Mouse (Mus musculus) liver, postnatal 0 days (tissue): ENCODE data around the gene Rtkn2. TPM values are rescaled to one million over a fixed set of nuclear protein-coding genes. Genes with fewer than 3 reads are reported as not detected.
"Not testable (repeated sequence)": the region's sequence is repeated elsewhere in the genome, so short reads cannot be mapped to it uniquely, and the experiment has no call there.

Source experiments
- ATAC-seq: fragments of 200-750 bp; cut with Nextera tagmentation; 2 replicates; pipeline ENCODE4 v1.8.0; 2017; ENCODE audit warnings: mild to moderate bottlenecking, moderate library complexity
- DNase-seq: peaks from one replicate; pipeline ENCODE4 v3.0.0-alpha.2; 2016
- H3K27ac ChIP-seq: fragments of 300-500 bp; sonication (generic); 2 replicates; pipeline ENCODE4 v1.5.1; 2014; ENCODE audit warnings: antibody characterized with exemption, moderate library complexity, mild to moderate bottlenecking, low read depth
- H3K27me3 ChIP-seq: fragments of 300-500 bp; sonication (generic); 2 replicates; pipeline ENCODE4 v1.6.1; 2014; ENCODE audit warnings: low read length, control low read depth, mixed read lengths; ENCODE audit not compliant: insufficient read depth
- H3K36me3 ChIP-seq: fragments of 300-500 bp; sonication (generic); replicated peaks from 2 replicates; pipeline ENCODE4 v1.6.1; 2014; ENCODE audit warnings: mild to moderate bottlenecking, control low read depth, low read length, moderate library complexity, mixed read lengths; ENCODE audit not compliant: insufficient read depth
- H3K4me1 ChIP-seq: fragments of 300-500 bp; sonication (generic); 2 replicates; pipeline ENCODE4 v1.6.1; 2014; ENCODE audit warnings: antibody characterized with exemption, mild to moderate bottlenecking, control low read depth; ENCODE audit not compliant: insufficient read depth
- H3K4me2 ChIP-seq: fragments of 300-500 bp; sonication (generic); 2 replicates; pipeline ENCODE4 v1.6.1; 2014; ENCODE audit warnings: low read depth, mild to moderate bottlenecking, low read length, moderate library complexity, mixed read lengths
- H3K4me3 ChIP-seq: fragments of 300-500 bp; sonication (generic); 2 replicates; pipeline ENCODE4 v1.5.1; 2014; ENCODE audit warnings: low read depth, low read length
- H3K9ac ChIP-seq: fragments of 300-500 bp; sonication (generic); replicated peaks from 2 replicates; pipeline ENCODE4 v1.6.1; 2014; ENCODE audit warnings: mild to moderate bottlenecking, moderate library complexity
- H3K9me3 ChIP-seq: fragments of 300-500 bp; sonication (generic); 2 replicates; pipeline ENCODE4 v1.6.1; 2016; ENCODE audit warnings: mild to moderate bottlenecking, control low read depth, low read length, mixed read lengths
- CTCF ChIP-seq: sonication (generic); IDR thresholded peaks from 2 replicates; pipeline ENCODE4 v1.5.1; 2016; ENCODE audit warnings: antibody characterized with exemption, low read depth
- EP300 ChIP-seq: IDR thresholded peaks from 2 replicates; pipeline ENCODE4 v1.6.1; 2016; ENCODE audit warnings: antibody characterized with exemption, low read depth, mild to moderate bottlenecking
- WGBS: fragments of 180-500 bp; shearing (Covaris S2); extraction: QIAGEN DNeasy Blood & Tissue Kit; methylation state at CpG from one replicate; pipeline ENCODE4 v1.1.7; 2014; ENCODE audit not compliant: insufficient replicate concordance; 5-methylcytosine and 5-hydroxymethylcytosine counted together
- polyA plus RNA-seq: library from polyadenylated mRNA; unstranded; fragments of >200 nt; fragmentation: Nextera tagmentation; extraction: Ambion mirVana; gene quantifications from 2 replicates; pipeline ENCODE4 v1.2.1, GENCODE M21; 2015

Gene Rtkn2
- polyA plus RNA-seq, 1 experiment from 2014 or later = 1.4 TPM

GRCm38 (mm10) chr10:68097821-68098675, 118.7 kb downstream of the Rtkn2 start:
- DNase-seq (no peak), ATAC-seq (no peak)
- Histone ChIP-seq H3K4me2 (no peak overlapping the region), H3K9me3 (no peaks in the 10 kb centered on the region), H3K36me3 (peaks cover 50% of the 10 kb centered on the region), H3K4me1 (no peaks in the 10 kb centered on the region; the same call in 1 of the 2 replicates), H3K4me3 (no peak overlapping the region), H3K27ac (no peak overlapping the region), H3K9ac (no peak overlapping the region), H3K27me3 (no peaks in the 10 kb centered on the region)
- WGBS = 66% methylated on average over 19 of the region's 19 CpGs
- TF ChIP-seq EP300 (no peak), CTCF (no peak)

DNA sequence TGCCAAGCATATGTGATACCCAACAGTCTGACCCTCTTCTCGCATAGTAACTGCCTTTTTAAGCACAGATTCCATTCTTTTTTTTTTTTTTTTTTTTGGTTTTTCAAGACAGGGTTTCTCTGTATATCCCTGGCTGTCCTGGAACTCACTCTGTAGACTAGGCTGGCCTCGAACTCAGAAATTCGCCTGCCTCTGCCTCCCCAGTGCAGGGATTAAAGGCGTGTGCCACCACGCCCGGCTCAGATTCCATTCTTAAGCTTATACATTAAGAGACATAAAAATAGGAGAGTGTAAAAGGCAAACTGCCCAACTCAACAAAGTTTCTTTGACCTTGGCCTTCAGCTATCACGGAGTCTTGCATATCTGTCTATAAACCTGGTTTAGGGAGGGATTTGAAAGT, 120.4 kb downstream of the Rtkn2 start:
- H3K36me3 ChIP-seq = peaks cover 50% of the 10 kb centered on the region
- H3K9me3 ChIP-seq, H3K9ac ChIP-seq, H3K4me1 ChIP-seq, H3K27ac ChIP-seq, DNase-seq, H3K4me2 ChIP-seq, ATAC-seq, H3K27me3 ChIP-seq, H3K4me3 ChIP-seq: not testable (repeated sequence)
- WGBS = 82% methylated on average over 7 of the region's 7 CpGs

DNA sequence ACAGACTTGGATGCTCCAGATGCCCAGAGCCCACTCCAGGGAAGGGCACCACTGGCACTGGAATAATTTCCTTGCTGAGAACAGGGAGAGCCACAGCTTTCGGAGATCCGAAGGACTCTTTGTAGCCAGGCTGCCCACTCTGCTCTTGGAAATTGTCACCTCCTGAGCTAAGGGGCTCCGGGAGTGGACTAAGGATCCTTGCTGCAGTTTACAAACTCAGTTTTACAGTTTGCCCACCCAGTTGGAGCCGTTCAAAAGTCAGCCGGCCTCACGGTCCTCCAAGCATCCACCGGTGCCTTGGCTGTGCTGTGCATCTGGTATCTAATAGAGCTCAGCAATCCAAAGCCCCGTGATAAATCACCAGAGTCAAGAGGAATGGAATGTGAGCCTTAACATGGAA, 121.1 kb downstream of the Rtkn2 start:
- no peak for TF ChIP-seq CTCF
- TF ChIP-seq EP300 = no peak
- Histone ChIP-seq H3K27me3 (no peaks in the 10 kb centered on the region), H3K4me1 (peaks cover 13% of the 10 kb centered on the region), H3K36me3 (peaks cover 45% of the 10 kb centered on the region), H3K9me3 (no peaks in the 10 kb centered on the region), H3K27ac (no peak overlapping the region), H3K4me2 (no peak overlapping the region), H3K9ac (no peak overlapping the region), H3K4me3 (no peak overlapping the region)
- WGBS = 87% methylated on average over 8 of the region's 8 CpGs
- no peak for ATAC-seq
- no peak for DNase-seq

GRCm38 (mm10) chr10:68101251-68101650, 121.9 kb downstream of the Rtkn2 start:
- no peak for TF ChIP-seq EP300
- Histone ChIP-seq H3K27ac (no peak overlapping the region), H3K9ac (no peak overlapping the region), H3K4me1 (peaks cover 17% of the 10 kb centered on the region), H3K4me2 (no peak overlapping the region), H3K9me3 (no peaks in the 10 kb centered on the region), H3K4me3 (no peak overlapping the region), H3K36me3 (peaks cover 40% of the 10 kb centered on the region), H3K27me3 (no peaks in the 10 kb centered on the region)
- ATAC-seq (no peak), DNase-seq (no peak)
- WGBS = 78% methylated on average over 4 of the region's 4 CpGs

DNA sequence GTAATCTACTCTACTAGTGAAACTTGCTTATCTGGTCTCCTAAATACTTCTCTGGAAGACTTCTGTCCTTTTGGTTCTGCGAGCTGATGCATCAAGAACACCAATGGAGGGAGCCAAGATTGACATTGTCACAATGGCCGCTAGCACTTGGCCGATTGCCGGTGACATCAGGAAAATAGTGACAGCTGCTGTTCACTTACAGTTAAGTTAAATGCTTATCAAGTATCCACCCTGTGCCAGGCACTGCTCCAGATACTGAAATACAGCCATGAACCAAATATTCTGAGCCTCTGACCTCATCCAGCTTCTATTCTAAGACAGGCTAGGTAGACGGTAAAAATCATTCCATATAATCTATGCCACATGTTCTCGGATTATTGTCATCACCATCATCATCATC, 123.2 kb downstream of the Rtkn2 start:
- ATAC-seq = peak; percentile 55
- Histone ChIP-seq H3K9me3 (no peaks in the 10 kb centered on the region), H3K36me3 (peaks cover 31% of the 10 kb centered on the region), H3K4me1 (peaks cover 17% of the 10 kb centered on the region), H3K27me3 (no peaks in the 10 kb centered on the region), H3K4me3 (no peak overlapping the region), H3K4me2 (no peak overlapping the region), H3K27ac (no peak overlapping the region), H3K9ac (no peak overlapping the region)
- 68% methylated on average over 6 of the region's 6 CpGs for WGBS
- no peak for DNase-seq
- TF ChIP-seq CTCF = no peak
- peak; percentile 82 for TF ChIP-seq EP300

DNA sequence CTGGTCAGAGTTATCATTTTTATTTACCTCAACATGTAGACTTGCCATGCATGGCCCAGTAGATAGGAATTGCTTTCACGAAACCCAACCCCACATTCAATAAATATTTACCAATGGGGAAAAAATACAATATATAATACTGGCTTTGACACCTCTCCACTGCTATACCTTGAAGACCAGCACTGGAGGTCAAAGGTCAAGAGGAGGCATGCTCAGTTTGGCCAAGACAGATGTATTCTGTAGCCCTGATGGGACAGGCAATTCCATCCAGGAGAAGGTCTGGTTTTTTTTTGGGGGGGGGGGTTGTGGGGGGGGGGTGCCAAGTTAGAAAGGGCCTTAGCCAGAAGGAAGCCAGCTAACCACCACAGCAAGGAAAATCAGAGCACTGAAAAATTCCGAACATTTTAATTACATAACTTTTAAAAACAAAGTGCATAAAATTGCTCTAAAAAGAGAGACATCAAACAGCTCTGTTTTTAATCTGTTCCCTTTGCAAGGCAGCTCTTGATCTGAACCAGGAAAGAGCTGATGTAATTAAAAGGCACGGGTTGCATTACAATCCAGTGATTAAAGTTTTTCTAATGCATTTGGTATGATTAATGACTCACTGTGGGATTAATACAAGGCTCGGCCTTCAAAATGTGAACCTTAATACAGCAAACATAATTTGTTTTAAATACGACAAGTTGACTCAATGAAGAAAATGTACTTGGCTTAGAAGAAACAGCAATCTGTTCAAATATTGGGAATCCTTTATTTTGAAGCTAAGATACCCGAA, 123.9 kb downstream of the Rtkn2 start:
- ATAC-seq (0 out of 2 replicates have a peak, but pooled peaks have one; percentile 28), DNase-seq (no peak)
- 74% methylated on average over 6 of the region's 6 CpGs for WGBS
- Histone ChIP-seq H3K4me3 (no peak overlapping the region), H3K9me3 (no peaks in the 10 kb centered on the region), H3K27ac (0 out of 2 replicates have a peak overlapping the region, but pooled peaks have one; percentile 19), H3K4me2 (no peak overlapping the region), H3K4me1 (peaks cover 17% of the 10 kb centered on the region), H3K27me3 (no peaks in the 10 kb centered on the region), H3K9ac (no peak overlapping the region), H3K36me3 (peaks cover 27% of the 10 kb centered on the region)
- TF ChIP-seq EP300 (no peak; the same call in 1 of the 2 replicates), CTCF (no peak)
